Mouse (Mus musculus): ENCODE measurements around the gene Lsm14b. TPM values are rescaled to one million over a fixed set of nuclear protein-coding genes. Genes with fewer than 3 reads are reported as not detected.

Lsm14b gene
- total and polyA plus RNA-seq, 3 experiments, result 34.2 to 44.4 TPM; not detected in 1

GRCm38 (mm10) chr2:179989098-179989497 lies 35.7 kb upstream of the Lsm14b start:
- Histone ChIP-seq H3K4me3 (ENCODE audit: control insufficient read depth in 1 of 2, insufficient read depth in 1 of 2, low read depth in 2 of 2, low read length in 2 of 2) (no peak overlapping the region), H3K79me2 (ENCODE audit: control insufficient read depth, insufficient read depth, low read length, poor library complexity) (no peaks in the 10 kb centered on the region), H3K9ac (ENCODE audit: control insufficient read depth, low read depth, low read length, poor library complexity, severe bottlenecking) (no peak overlapping the region), H3K9me3 (replicated peaks; ENCODE audit: insufficient read depth, low read length) (no peaks in the 10 kb centered on the region), H3K4me1 (ENCODE audit: control insufficient read depth in 1 of 2, insufficient read depth in 2 of 2, low read length in 2 of 2) (peaks cover 0 to 6% of the 10 kb centered on the region in 2 experiments; a peak in 2 of 4 replicates), H3K27ac (ENCODE audit: control insufficient read depth, low read depth, low read length) (no peak overlapping the region), H3K27me3 (ENCODE audit: control insufficient read depth in 1 of 2, insufficient read depth in 2 of 2, low read length in 2 of 2) (no peaks in the 10 kb centered on the region; a peak in 1 of 4 replicates), H3K36me3 (ENCODE audit: control insufficient read depth in 1 of 2, insufficient read depth in 2 of 2, low read length in 2 of 2) (no peaks in the 10 kb centered on the region)
- TF ChIP-seq UBTF (IDR thresholded peaks at IDR 0.05; ENCODE audit: borderline replicate concordance, insufficient read depth, low read depth, low read length) (no peak), GABPA (IDR thresholded peaks at IDR 0.05; ENCODE audit: low read depth, low read length) (no peak), CHD2 (IDR thresholded peaks at IDR 0.05; ENCODE audit: low read length) (no peak), USF2 (IDR thresholded peaks at IDR 0.05; ENCODE audit: borderline replicate concordance in 1 of 2, insufficient read depth in 1 of 2, low read depth in 1 of 2, low read length in 2 of 2) (no peak), MAX (IDR thresholded peaks at IDR 0.05; ENCODE audit: low read length) (no peak), MAZ (IDR thresholded peaks at IDR 0.05; ENCODE audit: low read depth, low read length) (no peak), CTCF (IDR thresholded peaks at IDR 0.05 in 2 of 3, conservative IDR thresholded peaks at IDR 0.05 in 1 of 3; ENCODE audit: control insufficient read depth in 1 of 3, insufficient read depth in 1 of 3, low read depth in 2 of 3, low read length in 3 of 3, poor library complexity in 1 of 3, severe bottlenecking in 1 of 3) (no peak), KAT2A (conservative IDR thresholded peaks at IDR 0.05; ENCODE audit: low read depth, low read length) (no peak), ZKSCAN1 (IDR thresholded peaks at IDR 0.05; ENCODE audit: low read depth, low read length) (no peak), POLR2AphosphoS5 (IDR thresholded peaks at IDR 0.05; ENCODE audit: borderline replicate concordance, low read depth, low read length) (no peak), TAL1 (IDR thresholded peaks at IDR 0.05; ENCODE audit: low read length) (no peak), ZC3H11A (IDR thresholded peaks at IDR 0.05; ENCODE audit: low read depth, low read length) (no peak)
- DNase-seq (ENCODE audit: low read depth, low spot score), result no peak

- DNase-seq (ENCODE audit: low read depth, low spot score), result no peak
- Histone ChIP-seq H3K79me2 (ENCODE audit: control insufficient read depth, insufficient read depth, low read length, poor library complexity) (no peaks in the 10 kb centered on the region), H3K9me3 (replicated peaks; ENCODE audit: insufficient read depth, low read length) (no peaks in the 10 kb centered on the region), H3K4me1 (ENCODE audit: control insufficient read depth in 1 of 2, insufficient read depth in 2 of 2, low read length in 2 of 2) (no peaks in the 10 kb centered on the region), H3K4me3 (ENCODE audit: control insufficient read depth in 1 of 2, insufficient read depth in 1 of 2, low read depth in 2 of 2, low read length in 2 of 2) (no peak overlapping the region), H3K27ac (ENCODE audit: control insufficient read depth, low read depth, low read length) (no peak overlapping the region), H3K36me3 (ENCODE audit: control insufficient read depth in 1 of 2, insufficient read depth in 2 of 2, low read length in 2 of 2) (no peaks in the 10 kb centered on the region), H3K27me3 (ENCODE audit: control insufficient read depth in 1 of 2, insufficient read depth in 2 of 2, low read length in 2 of 2) (peaks cover 0 to 2% of the 10 kb centered on the region in 2 experiments; a peak in 3 of 4 replicates), H3K9ac (ENCODE audit: control insufficient read depth, low read depth, low read length, poor library complexity, severe bottlenecking) (no peak overlapping the region)
- TF ChIP-seq POLR2AphosphoS2 (IDR thresholded peaks at IDR 0.05; ENCODE audit: low read length) (no peak), MXI1 (IDR thresholded peaks at IDR 0.05; ENCODE audit: low read depth, low read length) (no peak), TCF12 (IDR thresholded peaks at IDR 0.05; ENCODE audit: low read depth, low read length) (no peak), MAZ (IDR thresholded peaks at IDR 0.05; ENCODE audit: low read depth, low read length) (no peak), USF1 (IDR thresholded peaks at IDR 0.05; ENCODE audit: low read depth, low read length) (no peak), MAX (IDR thresholded peaks at IDR 0.05; ENCODE audit: low read length) (no peak), SMC3 (IDR thresholded peaks at IDR 0.05; ENCODE audit: low read depth, low read length) (no peak), NRF1 (IDR thresholded peaks at IDR 0.05; ENCODE audit: insufficient read depth, low read depth, low read length, poor library complexity, severe bottlenecking) (no peak), E2F4 (IDR thresholded peaks at IDR 0.05; ENCODE audit: borderline replicate concordance, low read depth, low read length) (no peak), ETS1 (IDR thresholded peaks at IDR 0.05; ENCODE audit: low read depth, low read length) (no peak), ELF1 (IDR thresholded peaks at IDR 0.05; ENCODE audit: low read depth, low read length) (no peak), RAD21 (IDR thresholded peaks at IDR 0.05; ENCODE audit: low read depth, low read length) (no peak), GABPA (IDR thresholded peaks at IDR 0.05; ENCODE audit: low read depth, low read length) (no peak), TAL1 (IDR thresholded peaks at IDR 0.05; ENCODE audit: low read length) (no peak), CTCF (IDR thresholded peaks at IDR 0.05 in 2 of 3, conservative IDR thresholded peaks at IDR 0.05 in 1 of 3; ENCODE audit: control insufficient read depth in 1 of 3, insufficient read depth in 1 of 3, low read depth in 2 of 3, low read length in 3 of 3, poor library complexity in 1 of 3, severe bottlenecking in 1 of 3) (no peak), HCFC1 (IDR thresholded peaks at IDR 0.05; ENCODE audit: low read depth, low read length) (no peak), JUND (IDR thresholded peaks at IDR 0.05; ENCODE audit: low read depth, low read length) (no peak)
Measured at GRCm38 (mm10) chr2:179993071-179993470, 31.7 kb upstream of the Lsm14b start.
